Mouse (Mus musculus) heart, embryonic 14.5 days (tissue): Measurements from ENCODE around the gene Nid1. TPM values are rescaled to one million over a fixed set of nuclear protein-coding genes. Genes with fewer than 3 reads are reported as not detected.

Experiments used
- ATAC-seq: fragments of 200-750 bp; cut with Nextera tagmentation; 2 replicates; pipeline ENCODE4 v1.8.0; 2017; ENCODE audit warnings: low read depth, moderate TSS enrichment; ENCODE audit not compliant: insufficient number of reproducible peaks, insufficient read depth, low FRiP score
- H3K27ac ChIP-seq, 2 experiments: fragments of 200-500 bp in 1 of 2; fragments of 300-500 bp in 1 of 2; sonication (generic) in 1 of 2; replicated peaks in 1 of 2; 2 replicates each; pipeline ENCODE4 v1.5.1; 2012 to 2014; ENCODE audit warnings: low read depth in 2 of 2, low read length in 2 of 2, control low read depth in 1 of 2, mild to moderate bottlenecking in 1 of 2, mixed read lengths in 1 of 2; ENCODE audit not compliant: control insufficient read depth in 1 of 2, insufficient read depth in 1 of 2
- H3K27me3 ChIP-seq: fragments of 300-500 bp; sonication (generic); 2 replicates; pipeline ENCODE4 v1.6.1; 2014; ENCODE audit warnings: mild to moderate bottlenecking, low read length, control low read depth; ENCODE audit not compliant: control insufficient read depth, insufficient read depth
- H3K36me3 ChIP-seq: fragments of 300-500 bp; sonication (generic); 2 replicates; pipeline ENCODE4 v1.6.1; 2014; ENCODE audit warnings: mild to moderate bottlenecking, control low read depth, low read length, mixed read lengths; ENCODE audit not compliant: control insufficient read depth, insufficient read depth
- H3K4me1 ChIP-seq, 2 experiments: fragments of 200-500 bp in 1 of 2; fragments of 300-500 bp in 1 of 2; sonication (generic) in 1 of 2; 2 replicates each; pipeline ENCODE4 v1.6.1; 2012 to 2014; ENCODE audit warnings: low read length in 2 of 2, control low read depth in 1 of 2, mixed read lengths in 1 of 2; ENCODE audit not compliant: control insufficient read depth in 2 of 2, insufficient read depth in 2 of 2
- H3K4me2 ChIP-seq: fragments of 300-500 bp; sonication (generic); 2 replicates; pipeline ENCODE4 v1.6.1; 2014; ENCODE audit warnings: mild to moderate bottlenecking, low read length
- H3K4me3 ChIP-seq, 2 experiments: fragments of 200-500 bp in 1 of 2; fragments of 300-500 bp in 1 of 2; sonication (generic) in 1 of 2; 2 replicates each; pipeline ENCODE4 v1.5.1; 2012 to 2014; ENCODE audit warnings: low read length in 2 of 2, mild to moderate bottlenecking in 2 of 2, control low read depth in 1 of 2, low read depth in 1 of 2, moderate library complexity in 1 of 2; ENCODE audit not compliant: control insufficient read depth in 1 of 2, insufficient read depth in 1 of 2
- H3K9ac ChIP-seq: fragments of 300-500 bp; sonication (generic); 2 replicates; pipeline ENCODE4 v1.6.1; 2014; ENCODE audit warnings: mild to moderate bottlenecking, low read length
- H3K9me3 ChIP-seq: fragments of 300-500 bp; sonication (generic); 2 replicates; pipeline ENCODE4 v1.6.1; 2016; ENCODE audit warnings: low read length, control low read depth; ENCODE audit not compliant: control insufficient read depth
- WGBS: fragments of 180-500 bp; shearing (Covaris S2); extraction: QIAGEN DNeasy Blood & Tissue Kit; methylation state at CpG from one replicate; pipeline ENCODE4 v1.1.7; 2014; 5-methylcytosine and 5-hydroxymethylcytosine counted together
- polyA plus RNA-seq: library from polyadenylated mRNA; unstranded; fragments of >200 nt; fragmentation: Nextera tagmentation; extraction: Ambion mirVana; gene quantifications from 2 replicates; pipeline ENCODE4 v1.2.1, GENCODE M21; 2014

The Nid1 gene
- polyA plus RNA-seq, 1 experiment from 2014 or later, result 85.4 TPM

DNA sequence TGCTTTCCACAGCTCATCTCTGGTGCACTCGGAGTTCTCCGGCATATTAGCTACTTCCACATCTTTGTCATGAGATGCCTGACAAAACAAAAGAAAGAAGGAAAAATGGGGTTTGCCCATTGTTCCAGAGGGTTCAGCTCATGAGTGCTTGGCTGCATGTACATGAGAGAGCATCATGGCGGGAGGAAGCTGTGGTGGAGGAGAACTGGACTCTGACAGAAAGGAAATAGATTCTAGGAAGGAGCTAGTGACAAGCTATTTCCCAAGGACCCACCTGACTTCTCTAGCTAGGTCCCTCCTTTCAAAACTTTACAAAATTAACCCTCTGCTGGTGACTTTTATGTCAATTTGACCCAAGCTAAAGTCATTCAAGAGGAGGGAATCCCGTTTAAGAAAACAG lies 110.5 kb downstream of the Nid1 start:
- Histone ChIP-seq H3K36me3 (no peaks in the 10 kb centered on the region), H3K9me3 (no peaks in the 10 kb centered on the region), H3K4me1 (peaks cover 3 to 12% of the 10 kb centered on the region in 2 experiments; a peak in 2 of 4 replicates), H3K4me3 (no peak overlapping the region), H3K27me3 (no peaks in the 10 kb centered on the region), H3K9ac (no peak overlapping the region), H3K4me2 (no peak overlapping the region), H3K27ac (no peak overlapping the region)
- 92% methylated on average over 4 of the region's 4 CpGs for WGBS
- no peak for ATAC-seq

DNA sequence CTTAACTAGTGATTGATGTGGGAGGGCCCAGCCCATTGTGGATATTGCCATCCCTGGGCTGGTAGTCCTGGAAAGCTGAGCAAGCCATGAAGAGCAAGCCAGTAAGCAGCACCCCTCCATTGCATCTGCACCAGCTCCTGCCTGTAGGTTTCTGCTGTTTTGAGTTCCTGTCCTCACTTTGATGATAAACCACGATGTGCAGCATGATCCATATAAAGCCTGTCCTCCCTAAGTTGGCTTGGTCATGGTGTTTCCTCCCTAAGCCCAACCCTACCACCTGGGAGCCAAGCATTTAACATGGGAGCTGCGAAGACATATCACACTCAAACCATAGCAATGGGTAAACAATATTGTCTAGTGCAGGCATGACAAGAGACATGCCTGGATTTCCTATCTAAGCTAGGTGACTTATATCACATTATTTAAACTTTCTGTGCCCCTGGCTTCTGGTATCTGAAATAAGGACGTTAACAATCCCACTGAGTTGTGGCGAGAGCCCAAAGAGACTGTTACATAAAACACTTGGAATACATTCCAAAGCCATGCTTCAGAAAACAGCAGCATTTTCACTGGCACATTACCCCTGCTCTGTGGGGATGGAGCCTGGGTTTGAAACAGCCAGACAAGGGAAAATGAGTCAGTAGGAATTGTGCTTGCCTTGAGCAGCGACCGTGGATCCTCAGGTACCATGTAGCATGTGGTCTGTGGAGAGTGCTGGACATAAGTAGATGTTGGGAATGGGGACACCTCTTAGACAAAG lies 111.3 kb downstream of the Nid1 start:
- H3K9ac ChIP-seq, result no peak overlapping the region
- no peak overlapping the region for H3K4me3 ChIP-seq
- ATAC-seq, result no peak
- no peaks in the 10 kb centered on the region for H3K36me3 ChIP-seq
- WGBS, result 78% methylated on average over 6 of the region's 6 CpGs
- no peak overlapping the region for H3K4me2 ChIP-seq
- peaks cover 3 to 12% of the 10 kb centered on the region in 2 experiments; a peak in 2 of 4 replicates for H3K4me1 ChIP-seq
- H3K9me3 ChIP-seq, result no peaks in the 10 kb centered on the region
- H3K27me3 ChIP-seq, result no peaks in the 10 kb centered on the region
- H3K27ac ChIP-seq, result no peak overlapping the region

- no peak overlapping the region for H3K4me3 ChIP-seq
- H3K9ac ChIP-seq, result no peak overlapping the region
- H3K9me3 ChIP-seq, result no peaks in the 10 kb centered on the region
- 0 out of 4 replicates have a peak overlapping the region, but pooled peaks of 1 of the 2 experiments have one; percentile 6 for H3K27ac ChIP-seq
- WGBS, result 56% methylated on average over 9 of the region's 9 CpGs
- H3K4me1 ChIP-seq, result peaks cover 3 to 12% of the 10 kb centered on the region in 2 experiments; a peak in 2 of 4 replicates
- no peaks in the 10 kb centered on the region for H3K36me3 ChIP-seq
- H3K4me2 ChIP-seq, result no peak overlapping the region
- ATAC-seq, result no peak
- no peaks in the 10 kb centered on the region for H3K27me3 ChIP-seq
These were observed 112.6 kb downstream of the Nid1 start for GRCm38 (mm10) chr13:13549687-13550660.

- Histone ChIP-seq H3K4me1 (peaks cover 3 to 8% of the 10 kb centered on the region in 2 experiments; a peak in 2 of 4 replicates), H3K4me2 (no peak overlapping the region), H3K9ac (no peak overlapping the region), H3K27ac (no peak overlapping the region), H3K9me3 (no peaks in the 10 kb centered on the region), H3K4me3 (no peak overlapping the region), H3K36me3 (no peaks in the 10 kb centered on the region), H3K27me3 (no peaks in the 10 kb centered on the region)
- 49% methylated on average over 3 of the region's 3 CpGs for WGBS
- no peak for ATAC-seq
These were observed 114.7 kb downstream of the Nid1 start for GRCm38 (mm10) chr13:13552020-13552419.

DNA sequence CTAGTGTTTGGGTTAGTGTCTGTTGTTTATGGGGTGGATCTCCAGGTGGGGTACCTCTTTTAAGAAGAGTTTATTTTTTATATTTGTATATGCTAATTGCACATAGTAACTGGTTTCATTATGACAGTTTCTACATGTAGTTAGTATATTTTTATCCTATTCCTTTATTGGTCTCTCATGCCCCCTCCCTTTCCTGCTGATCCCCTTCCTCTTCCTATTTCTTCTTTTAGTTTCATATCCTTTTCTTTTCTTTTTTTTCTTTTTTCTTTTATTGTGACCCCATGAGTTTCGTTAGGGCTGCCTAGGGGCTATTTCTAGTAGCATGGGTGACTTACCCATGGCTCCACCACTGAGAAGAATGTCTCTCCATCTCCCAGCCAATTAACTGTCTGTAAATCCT lies 116.3 kb downstream of the Nid1 start:
- WGBS, result 48% methylated on average over 1 of the region's 1 CpGs
- no peaks in the 10 kb centered on the region for H3K36me3 ChIP-seq
- H3K27ac ChIP-seq, result no peak overlapping the region
- H3K27me3 ChIP-seq, result no peaks in the 10 kb centered on the region
- H3K9ac ChIP-seq, result no peak overlapping the region
- peaks cover 3 to 8% of the 10 kb centered on the region in 2 experiments; a peak in 2 of 4 replicates for H3K4me1 ChIP-seq
- no peak for ATAC-seq
- H3K9me3 ChIP-seq, result no peaks in the 10 kb centered on the region
- no peak overlapping the region for H3K4me3 ChIP-seq
- no peak overlapping the region for H3K4me2 ChIP-seq

GRCm38 (mm10) chr13:13555196-13555595 lies 117.8 kb downstream of the Nid1 start:
- Histone ChIP-seq H3K4me1 (peaks cover 0 to 3% of the 10 kb centered on the region in 2 experiments; a peak in 1 of 4 replicates), H3K27me3 (no peaks in the 10 kb centered on the region), H3K36me3 (no peaks in the 10 kb centered on the region), H3K9ac (no peak overlapping the region), H3K4me2 (no peak overlapping the region), H3K9me3 (no peaks in the 10 kb centered on the region), H3K27ac (no peak overlapping the region), H3K4me3 (no peak overlapping the region)
- ATAC-seq, result no peak
- WGBS, result 91% methylated on average over 3 of the region's 3 CpGs

- ATAC-seq, result no peak
- H3K9ac ChIP-seq, result no peak overlapping the region
- no peaks in the 10 kb centered on the region for H3K27me3 ChIP-seq
- H3K36me3 ChIP-seq, result no peaks in the 10 kb centered on the region
- H3K4me1 ChIP-seq, result no peaks in the 10 kb centered on the region
- H3K4me2 ChIP-seq, result no peak overlapping the region
- H3K4me3 ChIP-seq, result no peak overlapping the region
- H3K27ac ChIP-seq, result no peak overlapping the region
- no peaks in the 10 kb centered on the region for H3K9me3 ChIP-seq
- 82% methylated on average over 5 of the region's 5 CpGs for WGBS
These were observed 119.8 kb downstream of the Nid1 start for GRCm38 (mm10) chr13:13557001-13557743.
